Mouse (Mus musculus) right cerebral cortex, postnatal 25 days (tissue): ENCODE results near the gene Mob3c.
A peak's percentile ranks its signal among the peaks of the same experiment; 100 is the strongest.

Source experiments
- DNase-seq: peaks from one replicate; pipeline ENCODE4 v3.0.0; 2022

Mob3c gene

DNA sequence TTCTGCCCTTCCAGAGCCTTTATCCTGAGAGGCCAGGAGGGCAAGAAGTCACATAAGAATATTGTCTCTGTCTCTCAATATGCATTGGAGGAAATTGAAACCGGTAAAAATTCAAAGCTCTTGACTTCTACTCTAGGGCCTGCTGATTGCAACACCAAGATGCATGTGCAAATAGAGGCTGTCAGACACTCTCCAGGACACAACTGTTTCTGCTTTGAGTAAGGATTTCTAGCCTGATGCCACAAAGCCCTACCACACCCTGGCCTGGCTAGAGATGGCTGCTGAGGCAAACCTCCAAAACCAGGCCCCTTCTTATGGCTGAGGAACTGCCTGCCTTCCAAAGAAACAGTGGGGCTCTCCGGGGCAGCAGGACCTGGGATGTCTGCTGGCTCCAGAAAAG lies 7.7 kb downstream of the Mob3c start:
- no peak for DNase-seq

DNA sequence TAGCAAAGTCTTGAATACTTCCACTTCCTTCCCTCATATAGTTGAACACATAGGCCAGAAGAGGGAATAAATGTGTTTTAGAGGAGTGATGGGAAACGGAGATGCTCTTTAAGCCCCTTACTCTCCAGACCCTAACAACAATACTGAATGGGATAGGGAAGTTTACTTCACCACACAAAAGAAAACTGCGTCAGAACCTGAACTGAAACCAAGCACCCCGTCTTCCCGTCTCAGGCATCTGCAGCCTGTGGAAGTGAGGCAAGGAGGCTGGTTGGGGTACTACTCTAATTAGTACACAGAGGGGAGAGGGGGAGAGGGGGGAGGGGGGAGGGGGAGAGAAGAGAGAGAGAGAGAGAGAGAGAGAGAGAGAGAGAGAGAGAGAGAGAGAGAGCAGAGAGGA lies 10.3 kb downstream of the Mob3c start:
- DNase-seq = no peak

DNA sequence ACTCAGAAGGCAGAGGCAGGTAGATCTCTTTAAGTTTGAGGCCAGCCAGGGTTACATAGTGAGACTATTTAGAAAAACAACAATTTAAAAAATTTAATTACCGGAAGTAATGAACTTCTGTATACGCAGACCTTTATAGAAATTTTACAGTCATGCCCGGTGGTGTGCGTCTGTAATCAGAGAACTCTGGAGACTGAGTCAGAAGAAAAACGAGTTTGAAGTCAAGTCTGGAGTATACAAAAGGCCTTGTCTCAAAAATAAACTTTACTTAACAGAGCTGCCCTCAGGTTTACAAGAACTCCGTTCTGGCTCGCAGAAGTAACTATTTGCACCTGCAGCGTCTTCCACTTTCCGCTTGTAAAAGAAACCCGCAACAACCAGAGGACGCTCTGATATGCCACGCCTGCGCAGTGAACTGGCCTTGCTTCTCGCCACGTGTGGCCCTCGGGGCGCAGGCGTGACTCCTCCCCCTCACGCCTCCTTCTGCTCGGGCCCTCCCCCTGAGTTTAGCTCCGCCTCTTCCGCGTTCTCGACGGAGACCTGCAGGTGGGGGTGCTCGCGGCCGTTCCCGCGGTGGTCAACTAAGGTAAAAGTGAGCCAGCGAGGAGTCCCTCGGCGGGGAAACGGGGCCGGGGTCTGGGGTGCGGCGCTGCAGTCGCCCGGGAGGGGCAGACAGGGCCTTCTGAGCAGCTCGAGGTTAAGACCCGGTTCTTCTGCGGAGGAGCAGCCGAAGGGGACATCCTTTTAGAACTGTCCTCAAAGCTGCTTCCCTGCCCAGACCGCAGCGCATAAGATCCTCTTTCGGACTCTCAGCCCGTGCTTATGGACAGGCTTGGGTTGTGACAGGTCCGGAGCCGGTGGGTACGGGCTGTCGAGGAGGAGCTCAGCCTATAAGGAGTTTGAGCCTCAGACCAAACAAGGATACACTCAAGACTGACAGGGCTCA lies 11.1 kb downstream of the Mob3c start, which contains the start of gene Mknk1:
Mknk1 (plus strand) TSS at position 503 of the 946 bp plus-strand sequence.
- peak; percentile 87 for DNase-seq

DNA sequence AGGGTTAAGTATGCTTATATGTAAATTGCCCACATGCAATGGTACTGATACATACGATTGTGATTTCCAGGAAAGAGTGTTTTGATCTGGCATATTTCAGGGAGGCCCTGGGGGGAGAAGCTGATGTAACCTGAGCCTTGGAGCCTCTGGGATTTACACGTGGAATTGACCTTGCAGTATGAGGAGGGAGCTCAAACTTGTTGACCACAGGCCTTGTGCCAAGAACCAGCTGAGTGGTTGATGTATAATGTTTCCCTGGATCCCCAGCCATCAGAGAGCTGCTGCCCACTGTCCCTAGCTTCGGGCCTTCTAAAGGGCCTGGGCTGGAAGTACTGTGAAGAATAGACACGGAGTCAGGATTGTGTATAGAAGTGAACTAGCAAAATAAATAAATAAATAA lies 12.1 kb downstream of the Mob3c start:
- no peak for DNase-seq

DNA sequence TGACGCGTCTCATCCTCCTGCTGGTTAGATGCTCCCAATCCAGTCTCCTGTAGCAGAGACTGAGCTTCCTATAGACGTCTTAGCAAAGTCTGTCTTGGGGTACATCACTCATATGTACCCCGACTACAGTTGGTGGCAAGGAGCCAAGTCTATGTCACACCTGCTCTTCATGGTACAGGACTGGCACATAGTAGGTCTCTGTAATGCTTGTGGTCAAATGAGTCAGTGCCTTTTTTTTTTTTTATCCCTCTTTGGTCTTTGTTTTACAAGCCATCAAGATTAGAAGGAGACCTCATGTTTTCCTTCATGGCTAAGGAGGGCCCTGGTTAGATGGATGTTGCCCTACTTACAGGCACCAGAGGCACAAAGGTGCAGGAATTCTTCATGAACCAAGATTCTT lies 12.9 kb downstream of the Mob3c start:
- no peak for DNase-seq

DNA sequence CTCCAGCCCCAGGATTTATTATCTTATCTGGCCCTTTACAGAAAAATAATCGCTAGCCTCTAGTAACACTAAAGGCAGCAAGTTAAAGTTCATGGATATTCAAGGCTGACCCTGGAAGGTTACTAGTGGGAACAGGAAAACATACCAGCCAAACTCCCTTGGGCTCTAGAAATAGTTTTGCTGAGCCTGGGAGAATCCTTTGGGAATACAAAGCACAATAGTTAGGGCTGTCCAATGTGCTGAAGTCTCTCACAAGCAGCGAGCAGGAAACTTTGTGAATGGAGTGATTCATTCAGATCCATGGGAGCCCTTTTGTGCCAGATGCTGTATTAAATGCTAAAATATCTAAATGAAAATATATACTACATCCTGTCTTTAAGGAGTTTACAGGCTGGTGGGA lies 18.8 kb downstream of the Mob3c start:
- DNase-seq = no peak

DNA sequence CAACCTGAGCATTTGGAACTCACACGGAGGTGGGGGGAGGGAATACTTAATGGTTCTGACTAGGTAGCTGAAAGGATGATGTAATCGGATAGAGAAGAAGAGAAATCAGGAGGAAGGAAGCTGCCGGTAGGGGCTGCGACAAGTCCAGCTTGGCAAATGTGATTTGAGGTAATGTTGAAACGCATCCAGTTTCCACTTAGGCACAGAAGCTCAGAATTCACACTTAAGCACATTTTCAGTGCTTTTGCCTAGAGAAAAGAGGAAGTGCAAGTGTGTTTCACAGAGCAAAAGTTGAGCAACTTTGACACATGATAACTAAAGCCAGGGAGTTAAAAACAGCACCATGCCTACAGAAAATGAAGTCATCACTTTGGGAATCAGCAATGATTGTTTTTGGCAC lies 19.5 kb downstream of the Mob3c start:
- DNase-seq = no peak

DNA sequence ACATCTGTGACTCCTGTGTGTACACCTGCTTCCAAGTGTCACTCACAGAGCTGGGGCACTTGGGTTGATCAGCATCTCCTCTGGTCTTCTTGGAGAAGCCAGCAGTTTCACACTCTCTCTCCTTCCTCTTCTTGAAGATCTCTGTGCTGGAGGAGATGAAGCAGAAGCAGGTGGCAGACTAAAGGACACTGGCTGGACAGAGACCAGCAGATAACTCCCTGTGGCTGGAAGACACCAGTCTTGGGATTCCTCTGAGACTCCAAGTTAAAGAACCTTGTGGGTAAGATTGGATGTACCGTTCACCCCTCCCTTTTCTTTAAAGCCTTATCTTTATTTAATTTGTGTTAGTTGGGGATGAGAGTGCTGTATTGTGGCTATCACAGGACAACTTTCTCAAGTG lies 20.2 kb downstream of the Mob3c start:
- DNase-seq = no peak

DNA sequence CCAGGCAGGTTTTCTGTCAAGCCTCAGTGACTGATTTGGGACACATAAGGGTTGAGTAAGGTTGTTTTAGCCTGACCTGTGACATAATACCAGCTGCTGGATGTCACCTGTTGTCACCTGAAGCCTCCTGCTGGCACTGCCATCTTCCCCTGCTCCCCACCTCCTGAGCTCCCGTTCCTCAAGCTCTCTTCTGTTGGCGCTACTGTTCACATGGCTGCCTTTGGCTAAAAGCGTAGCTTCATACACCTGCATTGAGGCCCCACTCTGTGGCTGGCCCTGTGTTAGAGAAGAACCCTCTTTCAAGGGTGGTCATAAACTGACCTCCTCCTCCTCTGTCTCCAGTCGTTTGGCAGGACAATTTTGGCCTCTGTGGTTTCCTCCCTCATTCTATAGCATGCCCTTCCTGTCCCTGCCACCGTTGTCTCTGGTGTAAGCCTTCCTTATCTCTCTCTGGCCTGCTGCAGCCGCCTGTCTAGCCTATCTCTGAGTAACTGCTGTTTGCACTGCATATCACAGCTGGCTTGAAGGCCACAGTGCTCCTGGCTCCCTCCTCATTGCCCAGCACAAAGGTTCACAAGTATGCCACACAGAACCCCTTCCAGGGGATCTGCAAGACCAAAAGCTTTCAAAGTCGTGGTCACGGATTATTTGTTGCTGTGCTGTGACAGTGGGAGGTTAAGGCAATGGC lies 21.2 kb downstream of the Mob3c start:
- DNase-seq = no peak

DNA sequence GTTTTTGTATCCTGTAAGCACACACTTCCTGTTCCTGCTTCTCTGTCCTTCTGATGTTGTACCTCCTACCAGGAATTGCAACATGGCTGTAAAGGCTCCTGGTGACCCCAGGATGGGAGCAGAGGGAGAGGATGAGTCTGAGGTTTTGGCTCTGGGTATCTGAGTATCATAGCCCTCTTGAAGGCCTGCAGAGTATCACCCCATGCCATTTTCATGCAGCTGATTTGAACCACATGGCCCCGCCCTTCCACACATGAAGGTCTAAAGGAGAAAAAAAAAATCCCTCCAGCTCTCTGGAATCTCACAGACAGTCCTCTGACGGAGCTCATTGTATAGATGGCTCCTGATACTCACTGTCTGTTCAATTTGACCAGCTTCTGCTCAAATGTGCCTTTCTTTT lies 22.2 kb downstream of the Mob3c start:
- no peak for DNase-seq

DNA sequence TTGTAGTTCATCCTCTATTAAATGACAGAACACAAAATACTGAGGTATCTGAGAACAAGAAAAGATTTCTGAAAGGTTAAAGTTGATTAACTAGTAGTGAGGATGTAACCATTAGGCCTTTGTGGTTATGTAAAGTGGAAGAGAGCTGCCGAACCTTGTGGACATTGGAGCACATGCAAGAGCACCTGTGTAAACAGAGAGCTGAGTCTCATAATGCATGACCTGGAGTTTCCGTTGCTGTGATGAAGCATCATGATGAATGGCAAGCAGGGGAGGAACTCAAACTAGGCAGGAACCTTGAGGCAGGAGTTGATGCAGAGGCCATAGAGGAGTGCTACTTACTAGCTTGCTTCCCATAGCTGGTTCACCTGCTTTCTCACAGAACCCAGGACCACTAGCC lies 22.7 kb downstream of the Mob3c start:
- no peak for DNase-seq

DNA sequence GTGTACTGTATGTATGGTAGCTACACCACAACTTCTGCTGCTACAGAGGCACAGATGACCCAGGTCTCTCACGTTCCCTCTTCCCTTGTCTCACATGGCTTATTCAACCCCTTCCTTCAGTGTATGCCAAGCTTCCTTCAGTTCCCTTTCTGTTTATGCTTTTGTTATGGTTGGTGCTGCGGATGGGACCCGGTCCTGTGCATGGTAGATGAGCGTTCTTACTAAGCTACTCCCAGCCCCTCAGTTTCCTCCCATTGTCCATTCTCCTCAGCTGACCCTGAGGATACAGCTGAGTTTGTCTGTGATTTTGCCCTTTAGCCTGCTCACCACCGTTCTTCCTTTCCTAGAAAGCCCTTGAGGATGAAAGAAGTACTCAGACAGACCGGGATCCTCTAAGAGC lies 23.7 kb downstream of the Mob3c start:
- DNase-seq = no peak

DNA sequence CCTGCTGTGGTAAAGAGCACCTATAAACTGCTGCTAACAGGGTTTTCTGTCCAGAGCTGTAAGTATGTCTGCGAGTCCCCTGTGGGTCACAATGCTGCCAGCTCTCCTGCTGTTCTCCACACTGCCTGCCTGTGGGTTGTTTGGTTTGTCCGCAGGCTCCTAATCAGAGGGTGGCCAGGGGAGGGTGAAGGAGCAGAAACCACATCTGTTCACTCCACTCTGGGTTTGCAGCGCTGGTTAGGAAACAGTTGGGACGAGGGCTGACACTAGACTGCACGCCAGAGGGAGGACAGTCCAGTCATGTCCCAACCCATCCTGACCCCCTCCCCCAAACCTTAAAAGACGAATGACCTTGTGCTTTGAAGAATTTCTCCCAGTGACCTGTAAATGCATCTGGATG lies 27.2 kb downstream of the Mob3c start:
- no peak for DNase-seq

DNA sequence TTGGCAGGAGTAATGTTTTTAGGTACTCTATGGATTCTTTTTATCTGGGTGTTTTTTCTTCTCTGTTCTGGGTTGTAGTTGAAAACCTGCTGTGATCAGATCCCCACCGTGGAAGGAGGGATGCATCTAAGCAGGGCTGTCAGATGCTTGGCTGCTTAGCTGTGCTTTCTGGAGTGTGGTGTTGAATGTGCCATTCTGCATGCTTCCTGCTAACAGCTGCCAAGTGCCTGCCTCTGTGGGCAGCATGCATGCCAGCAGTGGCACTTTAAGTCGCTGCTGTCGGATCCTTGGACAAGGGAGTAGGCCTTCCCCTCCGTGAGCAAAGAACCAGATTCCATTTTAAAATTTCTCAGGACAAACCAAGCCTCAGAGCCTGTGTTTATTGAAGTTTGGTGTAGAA lies 27.7 kb downstream of the Mob3c start:
- DNase-seq = no peak

DNA sequence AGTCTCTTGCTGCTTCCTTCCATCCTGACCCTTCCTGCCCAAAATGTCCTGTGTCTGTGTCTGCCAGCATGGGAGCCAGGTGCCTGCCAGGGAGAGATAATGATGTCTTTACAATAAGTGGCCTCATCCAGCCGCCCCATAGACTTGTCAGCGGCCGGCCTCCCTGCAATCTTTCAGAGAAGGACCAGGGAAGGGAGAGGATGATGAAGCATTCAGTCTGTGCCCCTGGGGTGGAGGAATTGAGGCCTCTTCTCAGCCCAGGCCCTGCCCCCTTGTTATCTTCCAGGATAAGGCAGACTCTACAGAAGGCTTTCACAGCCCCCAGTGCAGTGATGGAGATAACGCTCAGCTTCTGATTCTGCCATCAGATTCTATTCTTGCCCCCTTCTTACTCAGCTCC lies 28.4 kb downstream of the Mob3c start:
- no peak for DNase-seq

DNA sequence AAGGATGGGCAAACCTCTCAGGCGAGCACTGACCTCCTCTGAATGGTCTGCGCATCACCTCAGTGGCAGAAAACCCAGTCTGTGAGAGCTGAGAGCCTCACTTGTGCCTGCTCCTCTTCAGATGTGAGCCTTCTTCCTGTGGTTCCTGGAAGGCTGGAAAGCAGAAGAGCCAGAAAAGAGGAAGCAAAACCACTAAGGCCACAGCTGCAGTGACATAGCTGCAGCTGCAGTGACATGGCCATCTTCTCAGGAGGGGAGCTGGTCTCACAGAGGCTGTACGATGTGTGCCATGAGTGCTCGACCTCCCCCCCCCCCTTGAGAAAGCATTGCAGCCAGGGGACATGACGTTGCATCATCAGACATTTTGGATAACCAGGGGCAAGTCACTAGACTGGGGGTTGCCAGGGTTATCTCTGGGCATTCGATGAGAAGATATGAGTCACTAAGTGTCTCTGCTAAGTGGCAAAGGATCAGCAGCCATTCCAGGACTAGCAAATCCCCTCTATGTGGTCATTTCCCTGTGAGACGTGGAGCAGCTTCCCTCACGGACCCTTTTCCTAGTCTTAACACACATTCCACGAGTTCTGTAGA lies 29.5 kb downstream of the Mob3c start:
- no peak for DNase-seq

DNA sequence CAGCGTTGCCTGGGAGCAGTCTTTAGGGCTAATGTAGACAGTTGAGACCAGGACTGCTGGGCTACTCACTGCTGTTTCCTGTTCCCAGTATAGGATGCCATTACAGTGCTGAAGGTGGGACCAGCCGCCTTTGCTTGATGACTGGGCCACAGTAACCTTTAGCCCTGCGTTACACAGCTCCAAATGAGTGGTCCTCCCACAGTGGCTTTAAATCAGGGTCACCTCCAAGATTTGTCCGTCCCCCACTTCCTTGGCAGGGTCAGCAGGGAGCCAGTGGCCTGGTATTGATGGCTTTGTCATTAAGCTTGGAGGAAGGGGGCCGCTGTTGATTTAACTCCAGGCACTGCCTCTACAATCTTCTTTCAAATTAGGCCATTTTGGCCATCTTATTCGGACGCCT lies 35.5 kb downstream of the Mob3c start:
- DNase-seq = no peak

DNA sequence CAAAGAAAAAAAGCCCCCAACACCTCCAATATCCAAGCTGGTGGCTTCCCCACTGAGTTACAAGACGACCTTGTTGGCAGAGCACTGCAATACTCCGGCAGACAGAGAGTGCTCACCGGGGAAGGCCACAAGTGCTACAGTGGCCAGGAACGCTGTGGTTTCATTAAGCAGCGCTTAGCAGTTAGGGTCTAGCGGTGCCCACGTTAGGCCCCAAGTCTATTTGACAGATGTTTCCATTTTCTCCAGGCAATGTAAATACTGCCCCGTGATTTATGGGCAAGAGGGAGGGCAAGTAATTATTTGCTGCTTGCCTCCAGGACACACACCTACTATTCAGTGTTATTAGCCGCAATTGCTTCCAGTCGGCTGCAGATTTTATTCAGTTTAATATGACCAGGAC lies 36.0 kb downstream of the Mob3c start:
- DNase-seq = no peak

DNA sequence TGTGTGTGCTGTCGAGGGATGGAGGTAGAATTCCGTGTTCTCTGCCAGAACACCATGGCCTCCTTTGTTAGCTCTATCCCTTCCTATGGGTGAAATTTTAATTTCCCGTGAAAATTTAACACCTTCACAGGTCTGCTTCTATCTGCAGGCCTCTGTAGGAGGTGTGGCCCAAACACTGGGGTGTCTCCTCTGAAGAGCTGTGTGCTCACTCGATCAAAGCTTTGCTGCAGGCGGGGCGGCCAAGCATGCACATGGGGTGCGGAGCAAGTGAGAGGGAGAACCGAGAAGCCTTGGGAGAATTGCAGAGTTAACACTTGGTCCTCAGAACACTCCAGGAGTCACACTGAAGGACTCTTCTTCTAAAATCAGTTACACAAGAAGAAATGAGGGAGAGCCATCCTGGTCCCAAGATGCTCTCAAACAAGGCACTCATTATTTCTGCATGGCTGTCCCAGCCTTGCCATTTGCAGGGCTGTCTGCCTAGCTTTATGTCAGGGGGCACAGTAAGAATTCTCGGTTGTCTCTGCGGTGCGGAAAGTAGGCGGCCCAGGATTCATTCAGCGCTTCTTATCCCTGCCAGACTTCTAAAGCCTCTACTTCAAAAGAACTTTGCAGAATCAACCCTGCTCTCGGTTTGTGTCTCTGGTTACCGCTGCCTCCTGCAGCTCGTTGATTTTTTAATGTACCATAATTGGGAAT lies 41.8 kb downstream of the Mob3c start:
- no peak for DNase-seq

DNA sequence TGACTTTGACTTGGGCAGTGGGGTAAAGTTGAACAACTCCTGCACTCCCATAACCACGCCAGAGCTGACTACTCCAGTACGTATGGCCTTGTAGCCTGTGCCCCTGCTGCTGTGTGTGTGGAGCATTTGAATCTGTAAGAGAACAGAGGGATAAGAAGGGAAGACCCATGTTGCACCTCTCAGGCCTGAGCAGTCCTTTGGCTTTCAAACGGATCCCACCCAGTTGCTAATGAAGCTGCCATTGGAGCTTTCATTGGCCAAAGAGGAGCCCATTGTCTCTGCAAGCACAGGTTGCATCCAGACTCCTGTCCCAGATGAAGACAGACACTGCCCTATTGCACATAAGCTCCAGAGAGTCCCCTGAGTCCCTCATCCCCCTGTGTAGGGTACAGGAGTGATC lies 45.3 kb downstream of the Mob3c start:
- no peak for DNase-seq

DNA sequence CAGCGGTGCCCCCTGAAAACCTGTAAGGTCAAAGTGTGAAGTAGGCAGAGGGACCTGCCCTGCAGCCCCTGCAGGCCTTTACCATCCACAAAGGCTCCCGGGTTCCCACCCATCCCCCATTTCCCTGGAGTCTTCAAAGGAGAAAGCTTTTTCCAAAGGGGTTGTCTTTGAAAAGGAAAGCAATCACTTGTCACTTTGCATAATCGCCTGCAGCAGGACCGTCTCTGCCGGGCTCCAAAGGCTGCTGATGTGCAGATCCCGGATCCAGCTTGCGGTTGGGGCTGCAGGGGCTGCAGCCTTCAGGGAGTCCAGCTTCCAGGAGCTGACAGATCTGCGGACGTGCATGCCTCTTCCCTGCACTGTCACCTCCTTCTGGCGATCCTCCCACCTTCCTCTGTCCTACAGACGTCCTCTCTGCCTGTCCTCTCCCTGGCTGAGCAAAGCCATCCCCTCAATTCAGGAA lies 50.4 kb downstream of the Mob3c start:
- no peak for DNase-seq

DNA sequence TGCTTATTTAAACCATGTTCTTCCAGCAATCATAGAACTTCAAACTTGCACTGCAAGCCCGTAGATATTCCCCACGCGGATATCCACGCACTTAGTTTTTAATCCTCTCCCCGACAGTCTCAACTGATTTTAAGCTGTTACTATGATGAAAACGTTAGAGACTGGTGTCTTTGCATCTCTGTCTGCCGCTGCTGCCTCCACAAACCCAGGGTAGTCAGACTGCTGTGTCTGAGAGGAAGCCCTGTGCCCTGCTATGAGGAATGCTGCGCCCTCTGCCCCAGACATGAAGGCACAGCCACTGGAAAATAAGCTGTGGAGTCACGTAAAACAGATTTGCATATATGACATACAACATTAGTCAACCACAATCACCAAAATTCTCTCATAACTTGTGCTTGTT lies 50.9 kb downstream of the Mob3c start:
- no peak for DNase-seq

DNA sequence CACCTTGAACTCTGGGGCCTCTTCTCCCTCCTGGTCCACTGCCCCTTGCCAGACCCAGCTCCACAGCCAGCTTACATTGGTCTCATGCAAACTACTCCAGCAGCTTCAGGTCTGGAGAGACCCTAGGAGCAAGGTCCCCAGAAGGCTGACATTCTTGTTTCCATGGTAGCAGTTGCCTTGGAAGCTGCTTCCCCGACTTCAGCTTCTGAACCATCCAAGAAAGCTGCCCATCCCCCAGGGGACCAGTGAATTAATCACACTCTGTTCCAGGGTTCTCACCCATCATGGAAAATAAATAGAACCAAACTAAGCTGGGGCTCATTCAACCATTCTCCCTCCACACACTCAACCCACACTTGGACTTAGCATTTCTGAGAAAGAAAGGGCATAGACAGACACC lies 53.3 kb downstream of the Mob3c start:
- DNase-seq = no peak
